Mouse (Mus musculus) heart, embryonic 12.5 days (tissue): Measurements from ENCODE around the gene Aicda. TPM values are rescaled to one million over a fixed set of nuclear protein-coding genes. Genes with fewer than 3 reads are reported as not detected.
"Not testable (repeated sequence)": the region's sequence is repeated elsewhere in the genome, so short reads cannot be mapped to it uniquely, and the experiment has no call there.

Experiments used
- ATAC-seq: fragments of 200-750 bp; cut with Nextera tagmentation; 2 replicates; pipeline ENCODE4 v1.8.0; 2017; ENCODE audit warnings: moderate TSS enrichment, moderate library complexity; ENCODE audit not compliant: insufficient number of reproducible peaks, low FRiP score
- H3K27ac ChIP-seq: fragments of 300-500 bp; sonication (generic); 2 replicates; pipeline ENCODE4 v1.5.1; 2016; ENCODE audit warnings: mild to moderate bottlenecking, moderate library complexity; ENCODE audit not compliant: poor library complexity, severe bottlenecking
- H3K27me3 ChIP-seq: fragments of 300-500 bp; sonication (generic); replicated peaks from 2 replicates; pipeline ENCODE4 v1.6.1; 2016; ENCODE audit warnings: mild to moderate bottlenecking, moderate library complexity
- H3K36me3 ChIP-seq: fragments of 300-500 bp; sonication (generic); 2 replicates; pipeline ENCODE4 v1.6.1; 2016; ENCODE audit warnings: mild to moderate bottlenecking, moderate library complexity
- H3K4me1 ChIP-seq: fragments of 300-500 bp; sonication (generic); replicated peaks from 2 replicates; pipeline ENCODE4 v1.6.1; 2016; ENCODE audit warnings: mild to moderate bottlenecking
- H3K4me2 ChIP-seq: fragments of 300-500 bp; sonication (generic); 2 replicates; pipeline ENCODE4 v1.6.1; 2016; ENCODE audit warnings: mild to moderate bottlenecking, moderate library complexity
- H3K4me3 ChIP-seq: fragments of 300-500 bp; sonication (generic); 2 replicates; pipeline ENCODE4 v1.5.1; 2016; ENCODE audit warnings: mild to moderate bottlenecking
- H3K9ac ChIP-seq: fragments of 300-500 bp; sonication (generic); 2 replicates; pipeline ENCODE4 v1.6.1; 2016; ENCODE audit warnings: mild to moderate bottlenecking, moderate library complexity
- H3K9me3 ChIP-seq: fragments of 300-500 bp; sonication (generic); replicated peaks from 2 replicates; pipeline ENCODE4 v1.6.1; 2016; ENCODE audit warnings: mild to moderate bottlenecking, moderate library complexity
- WGBS: fragments of 180-500 bp; shearing (Covaris S2); methylation state at CpG from one replicate; pipeline ENCODE4 v1.1.7; 2016; 5-methylcytosine and 5-hydroxymethylcytosine counted together
- polyA plus RNA-seq: library from polyadenylated mRNA; unstranded; fragments of >200 nt; fragmentation: Nextera tagmentation; extraction: Ambion mirVana; gene quantifications from 2 replicates; pipeline ENCODE4 v1.2.1, GENCODE M21; 2016

Aicda gene
- polyA plus RNA-seq, result not detected in 2 replicates

- no peak within 1 kb of the TSS for H3K9ac ChIP-seq
- H3K4me3 ChIP-seq, result no peak within 1 kb of the TSS
- no peak for ATAC-seq
- no peak within 1 kb of the TSS for H3K4me2 ChIP-seq
- no peaks in the 10 kb centered on the region for H3K36me3 ChIP-seq
- peaks cover 8% of the 10 kb centered on the region; the same call in 1 of the 2 replicates for H3K27me3 ChIP-seq
- H3K4me1 ChIP-seq, result 0 out of 2 replicates have a peak, but pooled peaks cover 6% of the 10 kb centered on the region
- no peak within 1 kb of the TSS for H3K27ac ChIP-seq
- no peaks in the 10 kb centered on the region for H3K9me3 ChIP-seq
- 55% methylated on average over 9 of the region's 9 CpGs for WGBS
Measured at GRCm38 (mm10) chr6:122553606-122554005, at the start of gene Aicda. Aicda (plus strand) TSS chr6:122553801.

- Histone ChIP-seq H3K27me3 (no peaks in the 10 kb centered on the region), H3K4me3 (no peak overlapping the region), H3K9me3 (no peaks in the 10 kb centered on the region), H3K4me2 (no peak overlapping the region), H3K27ac (no peak overlapping the region), H3K36me3 (no peaks in the 10 kb centered on the region), H3K4me1 (0 out of 2 replicates have a peak, but pooled peaks cover 4% of the 10 kb centered on the region), H3K9ac (no peak overlapping the region)
- ATAC-seq, result no peak
- WGBS, result 72% methylated on average over 4 of the region's 4 CpGs
Measured at GRCm38 (mm10) chr6:122505041-122505440, 48.6 kb upstream of the Aicda start.

- Histone ChIP-seq H3K9me3 (no peaks in the 10 kb centered on the region), H3K27ac (no peak within 1 kb of the TSS), H3K4me2 (no peak within 1 kb of the TSS), H3K4me1 (0 out of 2 replicates have a peak, but pooled peaks cover 4% of the 10 kb centered on the region), H3K4me3 (no peak within 1 kb of the TSS), H3K27me3 (no peaks in the 10 kb centered on the region), H3K9ac (no peak within 1 kb of the TSS), H3K36me3 (no peaks in the 10 kb centered on the region)
- WGBS, result 76% methylated on average over 3 of the region's 3 CpGs
- no peak for ATAC-seq
Measured at GRCm38 (mm10) chr6:122505545-122505944, 48.1 kb upstream of the Aicda start, which contains the start of gene Mfap5. Mfap5 (plus strand) TSS chr6:122505845.

GRCm38 (mm10) chr6:122508494-122508893 lies 45.1 kb upstream of the Aicda start:
- Histone ChIP-seq H3K4me2 (no peak overlapping the region), H3K9ac (no peak overlapping the region), H3K27me3 (no peaks in the 10 kb centered on the region), H3K9me3 (no peaks in the 10 kb centered on the region), H3K4me3 (no peak overlapping the region), H3K4me1 (peaks cover 10% of the 10 kb centered on the region; the same call in 1 of the 2 replicates), H3K36me3 (no peaks in the 10 kb centered on the region), H3K27ac (peak overlapping the region; percentile 51)
- WGBS, result 62% methylated on average over 8 of the region's 8 CpGs
- ATAC-seq, result peak; percentile 81

GRCm38 (mm10) chr6:122512914-122513878 lies 40.4 kb upstream of the Aicda start:
- H3K4me2 ChIP-seq, result peak overlapping the region; percentile 8; the same call in 1 of the 2 replicates

GRCm38 (mm10) chr6:122514312-122514711 lies 39.3 kb upstream of the Aicda start:
- no peaks in the 10 kb centered on the region for H3K36me3 ChIP-seq
- ATAC-seq, result no peak
- H3K27ac ChIP-seq, result no peak overlapping the region
- no peak overlapping the region for H3K4me2 ChIP-seq
- WGBS, result 68% methylated on average over 3 of the region's 3 CpGs
- H3K9me3 ChIP-seq, result no peaks in the 10 kb centered on the region
- no peaks in the 10 kb centered on the region for H3K27me3 ChIP-seq
- H3K9ac ChIP-seq, result no peak overlapping the region
- H3K4me1 ChIP-seq, result peaks cover 8% of the 10 kb centered on the region; the same call in 1 of the 2 replicates
- no peak overlapping the region for H3K4me3 ChIP-seq

More at GRCm38 (mm10) chr6:122512914-122513878, 40.4 kb upstream of the Aicda start:
- no peaks in the 10 kb centered on the region for H3K9me3 ChIP-seq
- no peaks in the 10 kb centered on the region for H3K27me3 ChIP-seq
- H3K36me3 ChIP-seq, result no peaks in the 10 kb centered on the region
- WGBS, result 47% methylated on average over 12 of the region's 12 CpGs
- no peak overlapping the region for H3K4me3 ChIP-seq
- peaks cover 10% of the 10 kb centered on the region; the same call in 1 of the 2 replicates for H3K4me1 ChIP-seq
- no peak overlapping the region for H3K27ac ChIP-seq
- peak; percentile 43; the same call in 1 of the 2 replicates for ATAC-seq
- H3K9ac ChIP-seq, result no peak overlapping the region

- H3K9ac ChIP-seq, H3K36me3 ChIP-seq, H3K4me3 ChIP-seq, H3K4me1 ChIP-seq, H3K27me3 ChIP-seq, H3K9me3 ChIP-seq, ATAC-seq, H3K4me2 ChIP-seq, H3K27ac ChIP-seq: not testable (repeated sequence)
- WGBS, result 81% methylated on average over 2 of the region's 2 CpGs
Measured at GRCm38 (mm10) chr6:122515762-122516161, 37.8 kb upstream of the Aicda start.

- H3K4me1 ChIP-seq, result peaks cover 8% of the 10 kb centered on the region; the same call in 1 of the 2 replicates
- no peak overlapping the region for H3K4me2 ChIP-seq
- H3K4me3 ChIP-seq, result no peak overlapping the region
- ATAC-seq, result no peak
- H3K27ac ChIP-seq, result no peak overlapping the region
- no peak overlapping the region for H3K9ac ChIP-seq
- no peaks in the 10 kb centered on the region for H3K27me3 ChIP-seq
- H3K9me3 ChIP-seq, result no peaks in the 10 kb centered on the region
- H3K36me3 ChIP-seq, result no peaks in the 10 kb centered on the region
- 51% methylated on average over 1 of the region's 1 CpGs for WGBS
Measured at GRCm38 (mm10) chr6:122517668-122518067, 35.9 kb upstream of the Aicda start.

- no peak overlapping the region for H3K4me2 ChIP-seq
- H3K27ac ChIP-seq, result no peak overlapping the region
- ATAC-seq, result no peak
- no peaks in the 10 kb centered on the region for H3K36me3 ChIP-seq
- 38% methylated on average over 2 of the region's 2 CpGs for WGBS
- no peaks in the 10 kb centered on the region for H3K9me3 ChIP-seq
- no peaks in the 10 kb centered on the region for H3K4me1 ChIP-seq
- no peak overlapping the region for H3K9ac ChIP-seq
- no peak overlapping the region for H3K4me3 ChIP-seq
- no peaks in the 10 kb centered on the region for H3K27me3 ChIP-seq
Measured at GRCm38 (mm10) chr6:122519384-122519783, 34.2 kb upstream of the Aicda start.

GRCm38 (mm10) chr6:122522595-122522994 lies 31.0 kb upstream of the Aicda start:
- no peaks in the 10 kb centered on the region for H3K9me3 ChIP-seq
- H3K27me3 ChIP-seq, result 0 out of 2 replicates have a peak, but pooled peaks cover 3% of the 10 kb centered on the region
- no peak overlapping the region for H3K9ac ChIP-seq
- H3K4me2 ChIP-seq, result peak overlapping the region; percentile 15; the same call in 1 of the 2 replicates
- no peak overlapping the region for H3K4me3 ChIP-seq
- H3K27ac ChIP-seq, result no peak overlapping the region
- H3K4me1 ChIP-seq, result no peaks in the 10 kb centered on the region
- no peak for ATAC-seq
- WGBS, result 65% methylated on average over 9 of the region's 9 CpGs
- H3K36me3 ChIP-seq, result no peaks in the 10 kb centered on the region

GRCm38 (mm10) chr6:122523289-122523688 lies 30.3 kb upstream of the Aicda start:
- Histone ChIP-seq H3K4me3 (no peak overlapping the region), H3K4me1 (no peaks in the 10 kb centered on the region), H3K36me3 (no peaks in the 10 kb centered on the region), H3K4me2 (no peak overlapping the region), H3K9ac (no peak overlapping the region), H3K27ac (no peak overlapping the region), H3K9me3 (no peaks in the 10 kb centered on the region), H3K27me3 (0 out of 2 replicates have a peak, but pooled peaks cover 3% of the 10 kb centered on the region)
- no peak for ATAC-seq
- 82% methylated on average over 8 of the region's 8 CpGs for WGBS
